Mouse (Mus musculus) testis, adult 2 months (tissue): ENCODE measurements around the gene Itfg2.
"Not testable (repeated sequence)": the region's sequence is repeated elsewhere in the genome, so short reads cannot be mapped to it uniquely, and the experiment has no call there.

Source experiments
- CTCF ChIP-seq: fragments of 200-500 bp; IDR thresholded peaks from 2 replicates; pipeline ENCODE4 v1.5.1; 2012; ENCODE audit warnings: low read depth, mild to moderate bottlenecking, inconsistent platforms, low read length, moderate library complexity; ENCODE audit not compliant: control insufficient read depth, insufficient read depth, insufficient replicate concordance
- POLR2A ChIP-seq: fragments of 200-500 bp; IDR thresholded peaks from 2 replicates; pipeline ENCODE4 v1.6.1; 2012; ENCODE audit warnings: low read depth, mild to moderate bottlenecking, inconsistent platforms, low read length, moderate library complexity; ENCODE audit not compliant: control insufficient read depth

DNA sequence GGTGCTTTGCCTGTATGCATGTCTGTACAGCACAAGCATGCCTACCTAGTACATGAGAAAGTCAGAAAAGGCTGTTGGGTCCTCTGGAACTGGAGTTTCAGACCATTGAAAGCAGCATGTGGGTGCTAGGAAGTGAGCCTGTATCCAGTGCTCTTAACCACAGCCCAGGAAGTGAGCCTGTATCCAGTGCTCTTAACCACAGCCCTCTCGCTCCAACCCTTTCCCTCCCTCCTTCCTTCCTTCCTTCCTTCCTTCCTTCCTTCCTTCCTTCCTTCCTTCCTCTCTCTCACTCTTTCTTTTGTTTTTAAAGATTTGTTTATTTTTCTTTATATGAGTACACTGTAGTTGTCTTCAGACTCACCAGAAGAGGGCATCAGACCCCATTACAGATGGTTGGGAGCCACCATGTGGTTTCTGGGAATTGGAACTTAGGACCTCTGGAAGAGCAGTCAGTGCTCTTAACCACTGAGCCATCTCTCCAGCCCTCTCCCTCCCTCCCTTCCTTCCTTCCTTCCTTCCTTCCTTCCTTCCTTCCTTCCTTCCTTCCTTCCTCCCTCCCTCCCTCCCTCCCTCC lies 44.0 kb downstream of the Itfg2 start:
- not testable (repeated sequence) for TF ChIP-seq CTCF, POLR2A
